Mouse (Mus musculus) heart, adult 2 months (tissue): ENCODE measurements around the gene Tnrc6a. TPM values are rescaled to one million over a fixed set of nuclear protein-coding genes. Genes with fewer than 3 reads are reported as not detected.

Experiments
- DNase-seq, 2 experiments: peaks; one replicate each; pipeline ENCODE4 v3.0.0; 2021
- H3K27ac ChIP-seq: fragments of 200-600 bp; 2 replicates; pipeline ENCODE4 v1.8.1; 2022
- H3K27me3 ChIP-seq: fragments of 200-500 bp; 2 replicates; pipeline ENCODE4 v1.6.1; 2012; ENCODE audit warnings: mild to moderate bottlenecking, low read length, inconsistent platforms, mixed read lengths; ENCODE audit not compliant: control insufficient read depth, insufficient read depth
- H3K36me3 ChIP-seq: fragments of 200-500 bp; 2 replicates; pipeline ENCODE4 v1.6.1; 2012; ENCODE audit warnings: low read length, inconsistent platforms; ENCODE audit not compliant: control insufficient read depth, insufficient read depth
- H3K4me1 ChIP-seq: fragments of 200-500 bp; 2 replicates; pipeline ENCODE4 v1.6.1; 2011; ENCODE audit warnings: low read length; ENCODE audit not compliant: control insufficient read depth, insufficient read depth
- H3K4me3 ChIP-seq: fragments of 200-600 bp; 2 replicates; pipeline ENCODE4 v1.8.1; 2022
- H3K79me2 ChIP-seq: fragments of 200-500 bp; replicated peaks from 2 replicates; pipeline ENCODE4 v1.6.1; 2012; ENCODE audit warnings: mild to moderate bottlenecking, inconsistent platforms, low read length, moderate library complexity, mixed read lengths; ENCODE audit not compliant: control insufficient read depth, insufficient read depth
- H3K9ac ChIP-seq: fragments of 200-500 bp; 2 replicates; pipeline ENCODE4 v1.6.1; 2012; ENCODE audit warnings: low read depth, mild to moderate bottlenecking, control low read depth, inconsistent platforms, low read length, mixed read lengths
- CTCF ChIP-seq: fragments of 200-600 bp; IDR thresholded peaks from 2 replicates; pipeline ENCODE4 v1.8.1; 2022; ENCODE audit warnings: antibody characterized with exemption, mild to moderate bottlenecking, moderate library complexity
- EP300 ChIP-seq: fragments of 200-500 bp; IDR thresholded peaks from 2 replicates; pipeline ENCODE4 v1.6.1; 2011; ENCODE audit warnings: low read depth, low read length, control low read depth; ENCODE audit not compliant: insufficient read depth
- POLR2A ChIP-seq: fragments of 200-500 bp; IDR thresholded peaks from 2 replicates; pipeline ENCODE4 v1.6.1; 2011; ENCODE audit warnings: mild to moderate bottlenecking, low read depth, low read length, control low read depth; ENCODE audit not compliant: insufficient read depth
- WGBS: fragments of 180-500 bp; shearing (Covaris S2); methylation state at CpG from one replicate; pipeline ENCODE4 v1.1.7; 2018; 5-methylcytosine and 5-hydroxymethylcytosine counted together
- intact Hi-C: fragments of 180-260 bp; cut with DNase I; formaldehyde crosslinking; loops from one replicate; pipeline ENCODE4 v1.15.1; 2025
- polyA plus RNA-seq: library from polyadenylated mRNA; depleted of rRNA; stranded (reverse); fragments of >200 nt; gene quantifications from 2 replicates; pipeline ENCODE4 v1.2.3, GENCODE M21; 2012
- total RNA-seq, 2 experiments: library from RNA; stranded (reverse); gene quantifications; 2 replicates each; pipeline ENCODE4 v1.2.3; 2021

Tnrc6a gene
- total and polyA plus RNA-seq, 3 experiments, result 22.8 to 34.2 (median 24.2) TPM

DNA sequence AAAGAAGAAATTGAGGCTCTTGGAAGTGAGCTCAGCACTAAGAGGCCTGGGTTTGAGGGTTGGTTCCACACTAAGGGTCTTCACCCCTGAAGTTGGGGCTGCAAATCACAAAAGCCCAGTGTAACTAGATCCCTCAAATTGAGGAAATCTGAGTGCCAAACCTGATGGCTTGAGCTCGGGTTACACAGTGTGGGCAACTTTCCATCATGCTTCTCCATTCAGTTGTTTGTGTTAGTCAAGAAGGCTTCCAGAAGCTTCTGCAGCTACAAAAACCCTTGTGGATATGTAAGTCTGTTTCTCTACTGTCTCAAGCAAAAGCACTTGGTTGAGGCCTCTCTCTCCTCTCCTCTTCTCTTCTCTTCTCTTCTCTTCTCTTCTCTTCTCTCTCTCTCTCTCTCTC lies 17.8 kb upstream of the Tnrc6a start:
- Histone ChIP-seq H3K36me3 (no peaks in the 10 kb centered on the region), H3K4me3 (no peak overlapping the region), H3K27ac (no peak overlapping the region), H3K9ac (no peak overlapping the region), H3K4me1 (peaks cover 7% of the 10 kb centered on the region), H3K27me3 (no peaks in the 10 kb centered on the region), H3K79me2 (no peaks in the 10 kb centered on the region)
- intact Hi-C loops, result no loop called here
- TF ChIP-seq POLR2A (no peak), EP300 (no peak), CTCF (no peak)
- DNase-seq, result no peak
- WGBS, result 76% methylated on average over 1 of the region's 1 CpGs

DNA sequence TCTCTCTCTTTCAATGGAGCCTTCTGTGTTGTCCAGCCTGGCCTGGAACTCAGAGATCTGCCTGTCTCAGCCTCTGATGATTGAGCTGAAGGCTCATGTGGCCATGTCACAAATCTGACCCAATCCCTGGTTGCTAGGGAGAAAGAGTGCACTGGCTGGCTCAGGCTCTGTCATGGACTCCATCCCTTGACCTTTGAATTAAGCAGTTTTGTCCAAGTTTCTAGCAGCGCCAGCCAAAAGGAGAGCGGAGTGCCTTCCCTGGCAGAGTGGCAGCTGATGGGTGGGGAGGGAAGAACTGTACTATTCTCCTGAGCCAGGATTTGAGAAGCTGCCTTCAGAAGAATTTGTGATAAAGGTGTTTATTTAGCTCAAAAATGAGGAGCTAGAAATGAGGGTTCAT lies 17.4 kb upstream of the Tnrc6a start:
- TF ChIP-seq POLR2A, result no peak
- TF ChIP-seq CTCF, result no peak
- no peak for TF ChIP-seq EP300
- Histone ChIP-seq H3K4me1 (peaks cover 8% of the 10 kb centered on the region), H3K27me3 (no peaks in the 10 kb centered on the region), H3K79me2 (no peaks in the 10 kb centered on the region), H3K36me3 (no peaks in the 10 kb centered on the region), H3K9ac (no peak overlapping the region), H3K27ac (no peak overlapping the region), H3K4me3 (no peak overlapping the region)
- no peak for DNase-seq
- intact Hi-C loops, result no loop called here
- WGBS, result 85% methylated on average over 2 of the region's 2 CpGs

DNA sequence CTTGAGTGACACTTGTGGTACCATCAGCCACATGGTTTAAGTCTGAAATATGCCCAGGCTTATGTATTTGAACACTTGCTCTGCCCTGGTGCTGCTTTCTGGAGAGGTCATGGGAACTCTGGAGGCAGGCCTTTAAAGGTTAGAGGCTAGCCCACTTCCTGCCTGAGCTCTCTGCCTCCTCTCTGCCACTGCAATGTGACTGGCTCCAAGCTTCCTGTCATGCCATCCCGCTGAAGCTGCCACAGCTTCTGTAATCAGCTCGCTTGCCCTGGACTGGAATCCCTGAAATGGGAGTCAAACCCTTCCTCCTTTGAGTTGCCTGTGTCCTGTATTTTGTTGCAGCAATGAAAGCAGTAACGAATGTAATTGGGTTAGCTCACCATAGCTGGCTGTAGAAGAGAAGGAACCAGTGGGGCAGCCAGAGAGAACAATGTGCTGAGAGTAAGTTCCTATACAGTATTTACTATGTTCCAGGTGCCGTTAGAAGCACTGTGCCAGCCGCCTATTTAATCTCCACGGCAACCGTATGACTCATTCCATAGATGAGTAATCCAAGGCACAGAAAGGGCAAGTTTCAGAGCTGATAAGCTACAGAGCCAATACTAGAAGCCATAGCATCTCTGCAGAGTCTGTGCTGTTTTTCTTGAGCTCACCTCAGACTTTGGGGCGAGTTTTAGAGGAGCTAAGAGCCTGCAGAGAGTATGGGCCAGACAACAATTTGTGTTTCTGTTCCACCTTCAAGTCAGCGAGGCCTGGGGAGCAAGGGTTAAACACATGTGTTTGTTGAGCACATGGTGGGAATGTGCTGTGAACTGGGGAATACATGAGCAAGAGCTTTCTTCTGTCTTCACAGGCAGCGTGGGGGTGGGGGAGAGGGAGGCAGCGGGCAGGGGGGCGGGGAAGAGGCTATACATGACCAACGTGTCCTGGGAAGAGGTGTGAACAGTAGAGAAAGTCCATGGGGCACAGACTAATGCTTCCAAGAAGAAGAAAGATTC lies 15.3 kb upstream of the Tnrc6a start:
- H3K4me1 ChIP-seq, result peaks cover 8% of the 10 kb centered on the region
- no peaks in the 10 kb centered on the region for H3K27me3 ChIP-seq
- H3K4me3 ChIP-seq, result no peak overlapping the region
- intact Hi-C loops, result no loop called here
- H3K79me2 ChIP-seq, result no peaks in the 10 kb centered on the region
- no peaks in the 10 kb centered on the region for H3K36me3 ChIP-seq
- H3K9ac ChIP-seq, result no peak overlapping the region
- WGBS, result 58% methylated on average over 13 of the region's 13 CpGs
- H3K27ac ChIP-seq, result no peak overlapping the region
- no peak for DNase-seq
- TF ChIP-seq CTCF (no peak), POLR2A (no peak), EP300 (no peak)

DNA sequence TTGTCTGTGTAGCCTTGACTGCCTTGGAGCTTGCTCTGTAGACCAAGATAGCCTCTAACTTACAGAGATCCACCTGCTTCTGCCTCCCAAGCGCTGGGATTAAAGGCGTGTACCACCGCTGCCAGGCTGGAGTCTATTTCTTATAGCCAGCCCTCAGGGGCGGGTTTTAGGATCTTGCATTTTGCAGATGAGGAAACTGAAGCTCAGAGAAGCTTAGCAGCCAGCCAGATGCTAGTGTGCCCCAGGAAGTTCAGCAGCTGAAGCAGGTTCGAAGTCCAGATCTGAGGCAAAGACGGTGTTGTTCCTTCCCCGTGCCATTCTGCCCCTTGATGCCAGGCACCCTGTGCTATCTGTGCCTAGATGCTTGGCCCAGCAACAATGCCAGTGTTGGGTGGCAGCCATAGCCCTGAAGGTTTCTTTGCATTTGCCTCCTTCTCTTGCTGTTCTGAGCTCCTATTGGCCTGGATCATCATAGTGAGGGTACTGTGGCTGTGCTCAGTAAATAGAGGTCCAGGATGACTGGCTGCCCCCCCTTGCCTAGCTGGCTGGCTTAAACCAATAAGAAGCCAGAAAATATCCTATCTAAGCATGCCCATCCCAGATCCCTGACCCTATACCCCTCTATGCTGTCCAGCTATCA lies 14.2 kb upstream of the Tnrc6a start:
- Histone ChIP-seq H3K4me1 (peaks cover 8% of the 10 kb centered on the region), H3K4me3 (no peak overlapping the region), H3K79me2 (no peaks in the 10 kb centered on the region), H3K27me3 (no peaks in the 10 kb centered on the region), H3K27ac (peak overlapping the region; percentile 70), H3K36me3 (no peaks in the 10 kb centered on the region), H3K9ac (no peak overlapping the region)
- intact Hi-C loops, result no loop called here
- TF ChIP-seq EP300, result no peak
- 84% methylated on average over 7 of the region's 7 CpGs for WGBS
- DNase-seq, result no peak

DNA sequence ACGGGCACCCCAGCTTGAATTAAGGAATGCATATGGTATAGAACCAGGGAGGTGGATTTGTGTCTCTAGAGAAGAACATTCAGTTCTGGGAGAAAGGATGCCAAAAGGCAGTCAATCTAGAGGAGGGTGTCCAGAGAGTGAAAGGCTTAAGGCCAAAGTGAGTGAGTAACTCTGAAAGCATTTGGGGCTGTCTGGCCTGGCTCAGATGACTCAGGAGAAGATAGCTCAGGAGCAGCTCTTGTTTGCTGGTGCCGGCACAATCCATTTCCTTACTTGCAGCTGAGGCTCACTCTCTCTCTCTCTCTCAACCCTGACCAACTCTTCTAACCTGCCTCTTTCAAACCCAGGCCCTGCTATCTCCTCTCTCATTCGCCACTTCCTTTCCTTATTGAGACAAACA lies 13.6 kb upstream of the Tnrc6a start:
- Histone ChIP-seq H3K27ac (peak overlapping the region; percentile 70), H3K9ac (no peak overlapping the region), H3K36me3 (no peaks in the 10 kb centered on the region), H3K4me1 (peaks cover 8% of the 10 kb centered on the region), H3K79me2 (no peaks in the 10 kb centered on the region), H3K27me3 (no peaks in the 10 kb centered on the region), H3K4me3 (no peak overlapping the region)
- peak; percentile 38 to 73 for DNase-seq
- intact Hi-C loops, result loop anchor here (5.0 kb wide), 1 partner anchor 43 kb away; no protein-coding TSS in a partner anchor
- TF ChIP-seq EP300 (0 out of 2 replicates have a peak, but pooled peaks have one; percentile 14), CTCF (no peak), POLR2A (peak; percentile 45; the same call in 1 of the 2 replicates)
- 43% methylated on average over 3 of the region's 3 CpGs for WGBS

DNA sequence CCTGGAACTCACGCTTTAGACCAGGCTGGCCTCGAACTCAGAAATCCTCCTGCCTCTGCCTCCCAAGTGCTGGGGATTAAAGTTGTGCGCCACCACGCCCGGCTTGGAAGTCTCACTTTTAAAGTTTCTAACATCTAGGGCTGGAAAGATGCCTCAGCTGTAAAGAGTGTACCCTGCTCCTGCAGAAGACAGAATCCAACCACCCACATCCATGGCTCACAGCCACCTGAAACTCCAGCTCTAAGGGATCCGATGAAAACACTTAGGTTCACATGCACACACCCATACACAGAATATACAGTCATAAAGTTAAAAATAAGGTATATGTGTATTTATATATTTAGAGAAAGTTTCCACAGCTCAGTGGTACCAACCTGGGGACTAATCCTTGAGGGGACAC lies 10.1 kb upstream of the Tnrc6a start:
- no peak overlapping the region for H3K9ac ChIP-seq
- DNase-seq, result no peak
- peaks cover 8% of the 10 kb centered on the region for H3K4me1 ChIP-seq
- no peaks in the 10 kb centered on the region for H3K79me2 ChIP-seq
- intact Hi-C loops, result loop anchor here (5.0 kb wide), 1 partner anchor 46 kb away; no protein-coding TSS in a partner anchor
- H3K36me3 ChIP-seq, result no peaks in the 10 kb centered on the region
- H3K27ac ChIP-seq, result no peak overlapping the region
- TF ChIP-seq CTCF, result no peak
- TF ChIP-seq EP300, result no peak
- no peak for TF ChIP-seq POLR2A
- no peaks in the 10 kb centered on the region for H3K27me3 ChIP-seq
- 93% methylated on average over 6 of the region's 6 CpGs for WGBS
- no peak overlapping the region for H3K4me3 ChIP-seq
